Mouse (Mus musculus) C2C12 (cell line): ENCODE results near the gene Ddx39b.

ENCODE experiments used
- CEBPB ChIP-seq: IDR thresholded peaks from one replicate; pipeline ENCODE4 v1.6.1; 2011; ENCODE audit warnings: low read depth, mild to moderate bottlenecking, control low read depth, moderate library complexity
- CTCF ChIP-seq: IDR thresholded peaks from one replicate; pipeline ENCODE4 v1.5.1; 2011; ENCODE audit not compliant: control insufficient read depth, insufficient read depth, insufficient read length
- MAX ChIP-seq: IDR thresholded peaks from one replicate; pipeline ENCODE4 v1.6.1; 2011; ENCODE audit warnings: mild to moderate bottlenecking, control low read depth

DNA sequence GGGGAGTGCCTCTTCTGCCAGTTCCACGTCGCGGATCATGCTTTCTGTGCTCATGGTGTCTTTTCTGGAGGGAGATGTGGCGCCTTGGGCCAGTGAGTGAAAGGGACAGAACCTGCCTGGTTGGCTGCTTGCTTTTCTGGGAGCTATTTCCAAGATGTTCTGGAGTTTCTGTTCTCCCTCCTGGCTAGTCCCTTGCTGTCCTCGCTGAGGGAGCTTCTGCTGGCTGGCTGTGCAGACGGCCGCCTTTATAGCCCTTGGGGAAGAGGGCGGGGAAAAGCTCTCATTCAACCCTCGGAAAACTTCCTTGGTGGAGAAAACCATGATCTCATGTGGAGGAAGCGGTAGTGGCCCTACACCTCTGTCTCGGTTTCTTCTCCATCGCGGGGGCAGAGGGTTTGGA, 39.8 kb upstream of the Ddx39b start, which contains the start of gene Tnf:
- no peak for TF ChIP-seq MAX
- TF ChIP-seq CTCF, result no peak
- no peak for TF ChIP-seq CEBPB
